Comparison of ENCODE assay signal across 9 mouse cellular contexts in the genomic region with DNA sequence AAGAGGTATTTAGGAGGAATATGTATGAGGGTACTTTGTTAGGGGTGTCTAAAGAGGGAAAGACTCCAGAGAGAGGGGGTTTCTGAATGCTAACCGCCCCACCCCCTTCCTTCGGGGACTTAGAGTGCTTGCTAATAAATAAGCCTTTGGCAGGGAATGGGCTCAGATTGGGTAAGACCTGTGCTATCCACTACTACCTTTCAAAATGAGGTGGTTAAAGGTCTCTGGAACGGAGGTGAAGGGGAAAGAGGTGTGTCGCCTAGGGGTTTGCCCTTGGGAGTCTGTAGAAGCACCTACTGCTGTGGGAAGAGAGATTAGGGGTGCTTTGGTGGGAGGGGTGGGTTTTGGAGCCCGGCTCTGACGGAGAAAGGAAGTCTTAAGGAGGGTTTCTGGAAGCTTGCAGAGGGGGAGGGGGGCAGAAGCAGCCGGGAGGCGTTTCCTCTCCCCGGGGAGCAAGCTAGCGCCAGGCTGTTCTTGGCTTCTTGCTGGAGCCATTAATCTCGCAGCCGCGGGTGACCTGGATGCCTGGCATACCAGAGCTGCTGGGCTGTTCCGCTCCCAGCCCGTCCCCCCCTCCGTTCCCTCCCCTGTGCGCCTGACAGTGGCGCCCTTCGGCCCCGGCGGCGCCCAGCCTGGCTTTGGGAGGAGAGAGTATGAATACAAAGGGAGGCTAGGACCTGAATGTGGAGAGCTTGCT. TPM values are rescaled to one million over a fixed set of nuclear protein-coding genes. Genes with fewer than 3 reads are reported as not detected.
DNase-seq lines count a peak whose midpoint lies in the region; ATAC-seq and TF ChIP-seq lines count a peak whose summit lies in the region.
"Had no signal": no experiment of that assay in that cellular context is flagged by ENCODE, and none has a peak within 500 bp of the region (broad histone marks: within the 10 kb centered on the region; RNA-seq: fewer than 3 reads in every experiment).

No protein-coding gene starts in this region.

- H3K9me3 ChIP-seq in forebrain, embryonic 11.5 days (ENCODE audit: control insufficient read depth, low read length) = no peaks in the 10 kb centered on the region
- no peaks in the 10 kb centered on the region for H3K9me3 ChIP-seq in heart, embryonic 14.5 days (ENCODE audit: control insufficient read depth, low read length)

- H3K27me3 ChIP-seq in forebrain, embryonic 11.5 days (ENCODE audit: control insufficient read depth, insufficient read depth, low read length) = no peaks in the 10 kb centered on the region
- H3K27me3 ChIP-seq in heart, embryonic 14.5 days (ENCODE audit: control insufficient read depth, insufficient read depth, low read length) = no peaks in the 10 kb centered on the region

- H3K4me3 ChIP-seq in forebrain, embryonic 11.5 days (ENCODE audit: low read depth, low read length) = peak overlapping the region; percentile 3; the same call in 1 of the 2 replicates
- H3K4me3 ChIP-seq in heart, embryonic 14.5 days (ENCODE audit: control insufficient read depth in 1 of 2, insufficient read depth in 1 of 2, low read depth in 1 of 2, low read length in 2 of 2) = no peak overlapping the region
- no peak overlapping the region for H3K4me3 ChIP-seq in lung, adult 2 months (replicated peaks; ENCODE audit: extremely low read depth, low read depth, low read length)

- peak overlapping the region; percentile 33 for H3K9ac ChIP-seq in forebrain, embryonic 11.5 days (ENCODE audit: low read length)
- peak overlapping the region; percentile 46; the same call in 1 of the 2 replicates for H3K9ac ChIP-seq in heart, embryonic 14.5 days (ENCODE audit: low read length)

- peak; percentile 93 for DNase-seq in 3134 (ENCODE audit: extremely low read depth, insufficient read length, low spot score)
- DNase-seq in adrenal gland, postnatal 36 days = peak; percentile 94 to 95
- peak; percentile 87 for DNase-seq in forebrain, embryonic 11.5 days (ENCODE audit: low spot score)
- DNase-seq in kidney, postnatal 14 days = peak; percentile 98
- peak; percentile 83 for DNase-seq in lung, adult 2 months
- DNase-seq in retina, embryonic 14.5 days (ENCODE audit: low spot score) = peak; percentile 91
- DNase-seq in thymus, postnatal 25 days = no peak

- ATAC-seq in forebrain, embryonic 11.5 days (replicated peaks; ENCODE audit: low FRiP score) = peak; percentile 37
- ATAC-seq in heart, embryonic 14.5 days (ENCODE audit: insufficient number of reproducible peaks, insufficient read depth, low FRiP score, low read depth) = peak; percentile 84

- H3K27ac ChIP-seq in forebrain, embryonic 11.5 days (ENCODE audit: low read depth, low read length) = peak overlapping the region; percentile 41
- peak overlapping the region; percentile 77 to 100 for H3K27ac ChIP-seq in heart, embryonic 14.5 days (replicated peaks in 1 of 2; ENCODE audit: control insufficient read depth in 1 of 2, insufficient read depth in 1 of 2, low read depth in 2 of 2, low read length in 2 of 2)

- TF ChIP-seq POLR2A in lung, adult 2 months (IDR thresholded peaks at IDR 0.05; ENCODE audit: borderline replicate concordance, extremely low read depth, low read depth, low read length) = no peak

- peaks cover 39% of the 10 kb centered on the region for H3K36me3 ChIP-seq in forebrain, embryonic 11.5 days (ENCODE audit: control insufficient read depth, insufficient read depth, low read length)
- H3K36me3 ChIP-seq in heart, embryonic 14.5 days (ENCODE audit: control insufficient read depth, insufficient read depth, low read length) = peaks cover 96% of the 10 kb centered on the region

- peak overlapping the region; percentile 31; the same call in 1 of the 2 replicates for H3K4me2 ChIP-seq in forebrain, embryonic 11.5 days (ENCODE audit: low read depth, low read length, severe bottlenecking)
- H3K4me2 ChIP-seq in heart, embryonic 14.5 days (ENCODE audit: low read length) = peak overlapping the region; percentile 50

- WGBS in forebrain, embryonic 11.5 days = 1% methylated on average over 22 of the region's 22 CpGs
- WGBS in heart, embryonic 14.5 days = 1% methylated on average over 20 of the region's 22 CpGs
- WGBS in lung, adult 2 months = 4% methylated on average over 22 of the region's 22 CpGs

- peaks cover 51% of the 10 kb centered on the region for H3K4me1 ChIP-seq in forebrain, embryonic 11.5 days (replicated peaks; ENCODE audit: control insufficient read depth, insufficient read depth, low read length)
- peaks cover 58 to 83% of the 10 kb centered on the region in 2 experiments for H3K4me1 ChIP-seq in heart, embryonic 14.5 days (ENCODE audit: control insufficient read depth in 2 of 2, insufficient read depth in 2 of 2, low read length in 2 of 2)
- peaks cover 64% of the 10 kb centered on the region for H3K4me1 ChIP-seq in lung, adult 2 months (ENCODE audit: control insufficient read depth, insufficient read depth, low read length)

- no peak for TF ChIP-seq CTCF in lung, adult 2 months (IDR thresholded peaks at IDR 0.05; ENCODE audit: insufficient read depth, low read length)

RNA-seq across cellular contexts. Expression of gene Amotl2, which starts 9.6 kb away (rescaled TPM):
- total RNA-seq in adrenal gland, postnatal 36 days (2021) = 100 to 1,000 TPM; 219 to 385 TPM
- polyA plus RNA-seq in forebrain, embryonic 11.5 days (2014; fragmentation: Nextera tagmentation; extraction: Ambion mirVana) = 72.4 and 73.4 TPM in 2 replicates
- polyA plus RNA-seq in heart, embryonic 14.5 days (2014; fragmentation: Nextera tagmentation; extraction: Ambion mirVana) = 33.5 and 36.3 TPM in 2 replicates
- polyA plus RNA-seq in lung, adult 2 months (2012; rRNA removed) = 82.6 and 101 TPM in 2 replicates
- total RNA-seq: MEL had no signal
